8 mouse cellular contexts compared by ENCODE assay signal in genomic region chr2:75137983-75138745, GRCm38 (mm10).
DNase-seq lines count a peak whose midpoint lies in the region; ATAC-seq and TF ChIP-seq lines count a peak whose summit lies in the region.

No protein-coding gene starts in this region.

- H3K4me1 ChIP-seq in E14TG2a.4 (replicated peaks; ENCODE audit: low read depth, low read length): peaks cover 10% of the 10 kb centered on the region
- H3K4me1 ChIP-seq in forebrain, embryonic 13.5 days: peaks cover 8% of the 10 kb centered on the region

- H3K36me3 ChIP-seq in E14TG2a.4 (ENCODE audit: insufficient read depth, low read length): no peaks in the 10 kb centered on the region
- H3K36me3 ChIP-seq in forebrain, embryonic 13.5 days (ENCODE audit: poor library complexity, severe bottlenecking): no peaks in the 10 kb centered on the region

- intact Hi-C loops in heart, postnatal 14 days (cut with DNase I): loop anchor here (1.0 to 5.0 kb wide), 6 partner anchors 81 to 449 kb away; no protein-coding TSS in a partner anchor

- DNase-seq in brain, adult 2 months (ENCODE audit: low read depth, low spot score): peak; percentile 31
- DNase-seq in heart, postnatal 14 days: peak; percentile 80 to 87
- peak; percentile 92 for DNase-seq in kidney, postnatal 4 days
- DNase-seq in lung, adult 18-20 months: peak; percentile 20 to 43
- peak; percentile 73 for DNase-seq in ovary, postnatal 14 days (ENCODE audit: low spot score)
- DNase-seq in urinary bladder, adult 2 months (ENCODE audit: low spot score): peak; percentile 64

- 3% methylated on average over 29 of the region's 29 CpGs for WGBS in forebrain, embryonic 13.5 days

- no peaks in the 10 kb centered on the region for H3K9me3 ChIP-seq in E14TG2a.4 (ENCODE audit: low read length)
- no peaks in the 10 kb centered on the region for H3K9me3 ChIP-seq in forebrain, embryonic 13.5 days (replicated peaks)

- peaks cover 58% of the 10 kb centered on the region for H3K27me3 ChIP-seq in E14TG2a.4 (ENCODE audit: insufficient read depth, low read length)
- peaks cover 83% of the 10 kb centered on the region for H3K27me3 ChIP-seq in forebrain, embryonic 13.5 days

- H3K4me2 ChIP-seq in forebrain, embryonic 13.5 days: peak overlapping the region; percentile 70

- H3K27ac ChIP-seq in forebrain, embryonic 13.5 days: no peak overlapping the region

- peak overlapping the region; percentile 65; the same call in 1 of the 2 replicates for H3K4me3 ChIP-seq in E14TG2a.4 (replicated peaks; ENCODE audit: low read length)
- H3K4me3 ChIP-seq in forebrain, embryonic 13.5 days: peak overlapping the region; percentile 37

- peak; percentile 45 for ATAC-seq in forebrain, embryonic 13.5 days

- 0 out of 2 replicates have a peak, but pooled peaks have one; percentile 5 for TF ChIP-seq CTCF in E14TG2a.4 (conservative IDR thresholded peaks at IDR 0.05; ENCODE audit: low read length)

- peak overlapping the region; percentile 59 for H3K9ac ChIP-seq in forebrain, embryonic 13.5 days

Comparison
In these comparisons a context has a peak if more than half of its experiments do, and no peak if none do; other contexts are left out.
1. DNase-seq: peak in every context shown above with its lines; median percentile 92 in kidney, postnatal 4 days; 84 in heart, postnatal 14 days; 73 in ovary, postnatal 14 days; 64 in urinary bladder, adult 2 months; 32 in lung, adult 18-20 months; 31 in brain, adult 2 months.